Mouse (Mus musculus) large intestine, adult 2 months (tissue): Measurements from ENCODE around the gene Anxa9. TPM values are rescaled to one million over a fixed set of nuclear protein-coding genes. Genes with fewer than 3 reads are reported as not detected.

Source experiments
- DNase-seq: peaks from one replicate; pipeline ENCODE4 v3.0.0-alpha.2; 2012; ENCODE audit warnings: low read depth, low spot score
- WGBS: fragments of 180-500 bp; shearing (Covaris S2); methylation state at CpG from one replicate; pipeline ENCODE4 v1.1.7; 2018; 5-methylcytosine and 5-hydroxymethylcytosine counted together
- polyA plus RNA-seq: library from polyadenylated mRNA; depleted of rRNA; stranded (reverse); fragments of >200 nt; gene quantifications from 2 replicates; pipeline ENCODE4 v1.2.3, GENCODE M21; 2012; rRNA removed

Gene Anxa9
- polyA plus RNA-seq, 1 experiment: 0.84 TPM

GRCm38 (mm10) chr3:95263089-95263739 lies 43.8 kb downstream of the Anxa9 start:
- peak; percentile 54 for DNase-seq
- whole genome bisulfite sequencing: 36% methylated on average over 11 of the region's 11 CpGs

GRCm38 (mm10) chr3:95261975-95262374 lies 45.0 kb downstream of the Anxa9 start:
- 92% methylated on average over 4 of the region's 4 CpGs for whole genome bisulfite sequencing
- DNase-seq: no peak

GRCm38 (mm10) chr3:95256931-95257330 lies 50.0 kb downstream of the Anxa9 start:
- WGBS: 87% methylated on average over 5 of the region's 5 CpGs
- no peak for DNase-seq

GRCm38 (mm10) chr3:95250783-95251424 lies 56.1 kb downstream of the Anxa9 start, which contains the start of gene Bnipl:
Gene Bnipl (minus strand): TSS chr3:95251193.
- DNase-seq: no peak
- 32% methylated on average over 7 of the region's 7 CpGs for WGBS

- DNase-seq: no peak
- WGBS: 73% methylated on average over 5 of the region's 5 CpGs
These were observed 56.6 kb downstream of the Anxa9 start for GRCm38 (mm10) chr3:95250361-95250760.

- DNase-seq: no peak
- 64% methylated on average over 1 of the region's 1 CpGs for whole genome bisulfite sequencing
These were observed 59.2 kb downstream of the Anxa9 start for GRCm38 (mm10) chr3:95247660-95248336.

- DNase-seq: no peak
- 43% methylated on average over 5 of the region's 5 CpGs for WGBS
These were observed 60.3 kb downstream of the Anxa9 start for GRCm38 (mm10) chr3:95246465-95247231.

Other genes starting within 250 kb of the Anxa9 start
- 12.1 and 15.6 TPM in 2 replicates for gene Pip5k1a, start 200.2 kb downstream of the Anxa9 start, polyA plus RNA-seq
- gene Vps72, start 196.2 kb downstream of the Anxa9 start, polyA plus RNA-seq: 38.7 and 48.3 TPM in 2 replicates
- 0.71 and 0.73 TPM in 2 replicates for gene Tmod4, start 182.7 kb downstream of the Anxa9 start, polyA plus RNA-seq
- gene Scnm1, start 173.2 kb downstream of the Anxa9 start, polyA plus RNA-seq: 45.6 and 51.2 TPM in 2 replicates
- gene Lysmd1, start 173.1 kb downstream of the Anxa9 start, polyA plus RNA-seq: 7.6 and 7.7 TPM in 2 replicates
- gene Tnfaip8l2, start 164.8 kb downstream of the Anxa9 start, polyA plus RNA-seq: 30.8 and 46.2 TPM in 2 replicates
- 1.4 and 2.6 TPM in 2 replicates for gene Sema6c, start 146.7 kb downstream of the Anxa9 start, polyA plus RNA-seq
- 9.2 and 16.1 TPM in 2 replicates for gene Gabpb2, start 89.3 kb downstream of the Anxa9 start, polyA plus RNA-seq
- 67.2 and 80.0 TPM in 2 replicates for gene Cdc42se1, start 78.4 kb downstream of the Anxa9 start, polyA plus RNA-seq
- gene Mllt11, start 75.0 kb downstream of the Anxa9 start, polyA plus RNA-seq: 18.9 and 21.6 TPM in 2 replicates
- gene Gm128, start 65.6 kb downstream of the Anxa9 start, polyA plus RNA-seq: 0.05 TPM in 2 replicates
- gene Bnipl, start 56.0 kb downstream of the Anxa9 start, polyA plus RNA-seq: 0.24 and 0.36 TPM in 2 replicates
- gene Mindy1, start 25.8 kb downstream of the Anxa9 start, polyA plus RNA-seq: 71.9 and 82.6 TPM in 2 replicates
- 15.7 and 18.8 TPM in 2 replicates for gene Prune1, start 25.1 kb downstream of the Anxa9 start, polyA plus RNA-seq
- gene Cers2, start 7.6 kb upstream of the Anxa9 start, polyA plus RNA-seq: 76.3 and 101 TPM in 2 replicates
- 9.8 and 13.4 TPM in 2 replicates for gene Setdb1, start 50.0 kb upstream of the Anxa9 start, polyA plus RNA-seq
- not detected in 2 replicates for gene 4930558C23Rik, start 95.7 kb upstream of the Anxa9 start, polyA plus RNA-seq
- 15.8 and 23.9 TPM in 2 replicates for gene Arnt, start 127.2 kb upstream of the Anxa9 start, polyA plus RNA-seq
- 2.7 and 3.3 TPM in 2 replicates for gene Ctsk, start 192.1 kb upstream of the Anxa9 start, polyA plus RNA-seq
- 68.2 and 83.0 TPM in 2 replicates for gene Ctss, start 219.6 kb upstream of the Anxa9 start, polyA plus RNA-seq